Mouse (Mus musculus) monocyte, adult 5-6 weeks (primary cell): ENCODE measurements around the gene Cog8. TPM values are rescaled to one million over a fixed set of nuclear protein-coding genes. Genes with fewer than 3 reads are reported as not detected.

Source experiments
- total RNA-seq: library from RNA; stranded (forward); fragments of 200-1000, 200-491, 200-594 nt; gene quantifications from 3 replicates; pipeline ENCODE4 v1.2.3, GENCODE M21; 2017

Cog8 gene
- total RNA-seq, 1 experiment from 2014 or later, result 12.4 TPM

Other genes starting within 250 kb of the Cog8 start
- gene Has3, start 186.4 kb downstream of the Cog8 start, total RNA-seq, result 0.32 to 1.6 TPM (median 1.4 TPM) in 3 replicates
- 11.8 to 14.7 TPM (median 13.0 TPM) in 3 replicates for gene Utp4, start 163.1 kb downstream of the Cog8 start, total RNA-seq
- 11.4 to 17.9 TPM (median 13.6 TPM) in 3 replicates for gene Sntb2, start 120.9 kb downstream of the Cog8 start, total RNA-seq
- gene Vps4a, start 25.5 kb downstream of the Cog8 start, total RNA-seq, result 44.7 to 57.3 TPM (median 45.4 TPM) in 3 replicates
- 7.6 to 22.4 TPM (median 8.8 TPM) in 3 replicates for gene Pdf, start 8.1 kb downstream of the Cog8 start, total RNA-seq
- gene Nip7, start 188 bp upstream of the Cog8 start, total RNA-seq, result 10.0 to 41.7 TPM (median 25.7 TPM) in 3 replicates
- gene Tmed6, start 9.0 kb upstream of the Cog8 start, total RNA-seq, result not detected in 3 replicates
- gene Terf2, start 39.9 kb upstream of the Cog8 start, total RNA-seq, result 11.3 to 22.7 TPM (median 13.9 TPM) in 3 replicates
- 31.0 to 54.2 TPM (median 39.3 TPM) in 3 replicates for gene Cyb5b, start 94.0 kb upstream of the Cog8 start, total RNA-seq
- gene Nfat5, start 236.8 kb upstream of the Cog8 start, total RNA-seq, result 32.2 to 90.4 TPM (median 44.0 TPM) in 3 replicates